Mouse (Mus musculus): ENCODE results near the gene Bmp2k.
"Not testable (repeated sequence)": the region's sequence is repeated elsewhere in the genome, so short reads cannot be mapped to it uniquely, and the experiment has no call there.

Gene Bmp2k

GRCm38 (mm10) chr5:97004178-97005030, 6.9 kb downstream of the Bmp2k start:
- DNase-seq = no peak

- no peak for DNase-seq
These were observed 8.4 kb downstream of the Bmp2k start for GRCm38 (mm10) chr5:97005891-97006290.

DNA sequence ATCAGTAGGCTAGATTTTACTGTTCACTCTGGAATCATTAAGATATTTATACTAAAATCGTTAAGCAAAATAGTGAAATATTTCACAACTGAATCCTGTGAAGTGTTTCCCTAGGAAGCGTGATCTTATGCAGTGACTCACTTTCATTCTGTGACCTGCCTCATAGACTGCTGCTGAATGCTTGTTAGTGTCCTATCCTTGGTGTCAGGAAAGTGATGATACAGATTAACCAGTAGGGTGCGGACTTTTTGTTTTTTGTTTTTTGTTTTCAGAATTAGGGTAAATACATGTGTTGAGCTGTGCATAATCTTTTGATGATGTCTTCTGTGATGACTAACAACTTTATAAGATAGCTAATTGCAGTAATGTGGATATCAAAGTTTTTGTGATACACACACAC, 9.4 kb downstream of the Bmp2k start:
- DNase-seq = no peak

DNA sequence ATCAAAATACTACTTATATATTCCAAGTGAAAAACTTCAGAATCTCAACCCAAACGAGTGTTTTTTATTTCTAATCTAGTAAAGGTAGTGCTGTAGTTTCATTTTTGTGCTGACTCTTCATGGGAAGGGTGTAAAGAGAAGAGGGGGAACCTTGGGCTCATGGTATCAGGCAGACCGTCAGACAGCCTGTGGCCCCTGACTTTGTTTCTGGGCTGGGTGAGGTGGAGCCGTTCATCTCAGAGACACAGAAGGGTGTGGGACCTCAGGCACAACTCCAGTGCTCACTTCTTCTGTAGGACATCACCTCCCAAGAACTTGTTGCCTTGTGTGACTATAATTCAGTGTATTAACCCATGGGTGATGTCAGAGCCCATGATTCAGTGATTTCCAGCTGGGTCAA, 10.0 kb downstream of the Bmp2k start:
- no peak for DNase-seq

DNA sequence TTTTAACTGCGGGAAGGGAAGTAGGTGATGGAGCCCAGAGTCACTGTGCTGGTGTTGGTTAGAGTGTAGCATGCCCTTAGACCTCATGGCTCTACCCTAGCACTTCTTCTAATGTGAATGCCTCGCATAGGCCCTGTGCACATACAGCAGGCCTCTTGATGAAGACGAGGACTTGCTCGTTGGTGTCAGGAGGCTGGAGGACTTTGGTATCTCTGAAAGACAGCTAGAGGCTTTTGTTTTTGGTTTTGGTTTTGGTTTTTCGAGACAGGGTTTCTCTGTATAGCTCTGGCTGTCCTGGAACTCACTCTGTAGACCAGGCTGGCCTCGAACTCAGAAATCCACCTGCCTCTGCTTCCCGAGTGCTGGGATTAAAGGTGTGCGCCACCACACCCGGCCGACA, 11.7 kb downstream of the Bmp2k start:
- not testable (repeated sequence) for DNase-seq

- no peak for DNase-seq
These were observed 12.3 kb downstream of the Bmp2k start for GRCm38 (mm10) chr5:97009601-97010335.

DNA sequence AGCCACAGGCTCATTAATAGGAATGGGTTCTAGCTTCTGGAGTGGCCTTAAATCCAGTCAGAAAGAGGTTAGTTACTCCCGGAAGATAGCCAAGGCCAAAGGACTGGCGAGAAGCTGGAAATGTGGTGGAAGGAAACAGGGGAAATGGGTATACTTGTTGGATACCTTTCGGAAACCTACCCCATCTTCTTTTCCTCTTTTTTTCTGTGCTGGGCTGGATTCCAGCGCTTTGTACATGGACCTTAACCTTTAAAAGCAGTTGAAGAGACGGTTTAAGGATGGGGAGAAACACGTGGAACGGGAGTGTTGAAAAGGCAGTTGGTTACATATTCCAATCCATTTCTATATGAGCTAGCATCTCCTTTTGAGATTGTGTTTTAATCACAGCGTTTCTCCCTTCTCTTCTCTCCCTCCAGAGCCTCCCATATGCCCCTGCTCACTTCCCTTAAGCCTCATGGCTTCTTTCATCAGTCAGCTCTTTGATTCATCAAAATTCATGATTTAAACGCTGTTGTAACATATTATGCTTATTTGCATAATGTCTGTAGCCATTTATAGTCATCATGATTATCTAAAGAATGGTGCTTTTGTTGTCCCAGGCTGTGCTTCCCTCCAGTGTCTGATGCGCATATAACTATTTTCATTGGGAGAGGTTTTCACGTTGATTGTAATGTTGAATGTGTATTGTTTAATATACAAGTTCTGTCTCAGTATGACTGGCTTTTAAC, 18.5 kb downstream of the Bmp2k start:
- DNase-seq = no peak

DNA sequence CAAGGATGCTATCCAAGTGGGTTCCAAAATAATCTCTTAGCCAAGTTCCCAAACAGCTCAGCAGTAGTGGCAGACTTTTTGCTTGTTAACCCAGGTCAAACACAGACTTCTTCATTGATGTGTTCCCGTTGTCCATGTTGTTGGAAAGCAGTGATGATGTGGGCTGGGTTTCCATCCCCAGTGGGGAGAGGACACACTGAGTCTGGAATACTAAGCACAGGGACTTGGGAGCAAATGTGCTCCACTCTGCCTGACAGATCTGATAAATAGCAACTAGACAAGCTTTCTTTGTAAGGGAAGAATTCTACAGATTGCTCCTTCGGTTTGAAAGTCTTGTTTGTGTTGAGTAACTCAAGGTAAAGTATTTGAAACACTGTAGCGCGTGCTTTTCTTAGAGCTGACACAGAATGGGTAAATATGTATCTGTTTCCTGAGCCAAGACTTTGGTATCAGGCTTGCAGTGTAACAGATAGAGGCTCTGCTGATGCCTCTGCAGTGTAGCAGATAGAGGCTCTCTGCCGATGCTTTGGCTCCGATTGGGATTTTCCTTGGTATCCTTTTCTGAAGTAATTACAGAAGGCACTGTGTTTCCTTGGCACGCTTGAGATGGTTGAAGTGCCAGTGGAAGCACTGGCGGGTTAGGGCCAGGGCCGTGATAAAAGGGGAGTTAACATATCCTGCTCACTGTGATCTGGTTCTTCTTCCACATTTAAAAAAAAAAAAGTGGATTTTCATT, 19.5 kb downstream of the Bmp2k start:
- no peak for DNase-seq

DNA sequence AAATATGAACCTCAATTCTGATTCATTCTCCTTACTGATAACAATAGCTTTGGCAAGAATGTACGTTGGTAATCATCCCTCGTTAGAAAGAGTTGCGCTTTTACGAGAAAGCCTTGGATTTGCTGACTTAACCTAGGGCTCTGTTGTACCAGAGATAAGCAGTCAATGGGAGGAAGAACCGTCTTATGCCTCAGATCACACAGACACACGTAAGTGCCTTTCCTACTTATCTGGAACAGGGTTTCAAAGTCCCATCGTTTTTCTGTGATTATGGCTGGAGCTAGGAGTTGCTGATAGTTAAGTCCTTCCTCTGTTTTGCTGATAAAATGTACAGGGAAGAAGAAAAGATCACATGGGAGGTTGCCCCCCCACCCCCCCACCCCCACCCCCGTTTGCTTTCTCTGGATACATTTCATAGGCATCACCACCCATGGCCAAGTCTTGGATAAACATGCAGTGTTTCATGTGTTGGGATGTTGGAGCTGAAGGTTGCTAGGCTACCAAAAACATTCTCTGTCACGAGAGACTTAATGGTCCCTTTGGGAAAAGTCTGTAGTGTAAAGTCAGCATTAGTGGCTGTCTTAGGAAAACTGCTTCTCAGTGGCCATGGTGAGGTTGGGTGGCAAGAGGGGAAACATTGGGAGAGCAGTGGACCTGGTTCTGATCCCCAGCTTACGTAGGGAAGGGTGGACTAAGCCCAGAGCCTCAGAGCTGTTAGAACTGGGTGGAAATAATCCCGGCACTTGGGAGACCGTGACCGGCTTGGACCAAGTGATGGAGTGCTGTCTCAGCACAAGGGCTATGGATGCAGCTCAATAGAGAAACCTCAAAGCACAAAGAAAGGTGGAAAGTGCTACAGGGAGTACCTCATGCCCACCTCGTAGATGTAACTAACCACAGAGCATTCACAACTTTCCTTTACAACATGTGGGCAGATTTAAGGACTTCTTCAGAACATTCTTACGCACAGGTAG, 25.1 kb downstream of the Bmp2k start:
- DNase-seq = no peak

- no peak for DNase-seq
These were observed 27.3 kb downstream of the Bmp2k start for GRCm38 (mm10) chr5:97024834-97025233.

DNA sequence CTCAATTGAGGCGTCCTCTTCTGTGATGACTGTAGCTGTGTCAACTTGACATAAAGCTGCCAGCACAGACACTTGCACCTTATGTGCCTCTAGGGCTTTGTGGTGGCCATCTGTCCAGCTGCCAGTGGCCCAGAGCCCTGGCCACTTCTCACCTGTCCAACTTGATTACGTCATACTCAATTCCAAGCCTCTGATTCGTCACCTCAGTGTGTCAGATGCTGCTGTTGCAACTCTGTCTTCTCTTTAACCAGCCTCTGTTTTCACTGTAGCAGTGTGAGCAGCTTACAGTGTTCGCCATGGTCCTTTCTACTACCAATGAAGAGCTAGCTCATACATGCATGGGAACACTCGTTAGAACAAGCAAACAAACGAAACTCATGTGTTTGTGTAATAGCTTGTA, 28.2 kb downstream of the Bmp2k start:
- DNase-seq = no peak

GRCm38 (mm10) chr5:97028004-97028403, 30.5 kb downstream of the Bmp2k start:
- no peak for DNase-seq

- not testable (repeated sequence) for DNase-seq
These were observed 31.4 kb downstream of the Bmp2k start for GRCm38 (mm10) chr5:97028840-97029239.

DNA sequence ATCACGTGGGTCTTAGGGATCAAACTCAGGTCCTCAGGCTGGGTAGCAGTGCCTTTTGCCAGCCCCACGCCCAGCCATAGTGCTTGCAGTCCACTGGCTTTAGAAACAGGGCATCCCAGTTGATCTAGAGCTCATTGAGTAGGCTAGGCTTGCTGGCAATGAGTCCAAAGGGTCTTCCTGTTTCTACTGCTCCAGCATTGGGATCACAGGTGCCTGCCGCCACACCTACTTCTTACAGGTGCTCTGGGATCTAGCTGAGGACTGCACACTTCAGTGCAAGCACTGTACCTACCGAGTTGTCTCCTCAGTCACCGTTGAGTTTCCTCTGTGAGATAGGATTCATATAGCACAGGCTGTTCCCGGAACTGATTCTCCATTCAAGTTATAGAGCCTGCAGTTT, 34.3 kb downstream of the Bmp2k start:
- no peak for DNase-seq

DNA sequence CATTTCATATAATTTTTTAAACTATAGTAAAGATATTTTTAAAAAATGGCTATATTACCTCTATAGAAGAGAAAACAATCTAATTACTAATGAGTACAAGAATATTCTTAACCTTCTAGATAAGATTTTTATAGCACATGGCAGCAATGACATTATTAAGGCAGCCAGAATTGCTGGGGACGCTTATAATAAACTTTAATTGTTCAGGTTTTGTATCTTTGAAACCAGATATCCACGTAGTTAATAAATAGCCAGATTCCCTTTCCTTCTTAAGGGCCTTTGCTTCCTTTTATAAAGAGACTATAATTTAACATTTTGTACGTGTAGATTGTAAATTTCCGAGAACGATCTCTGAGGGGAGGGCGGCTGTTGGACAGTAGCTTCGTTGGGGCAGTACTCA, 47.8 kb downstream of the Bmp2k start:
- no peak for DNase-seq

DNA sequence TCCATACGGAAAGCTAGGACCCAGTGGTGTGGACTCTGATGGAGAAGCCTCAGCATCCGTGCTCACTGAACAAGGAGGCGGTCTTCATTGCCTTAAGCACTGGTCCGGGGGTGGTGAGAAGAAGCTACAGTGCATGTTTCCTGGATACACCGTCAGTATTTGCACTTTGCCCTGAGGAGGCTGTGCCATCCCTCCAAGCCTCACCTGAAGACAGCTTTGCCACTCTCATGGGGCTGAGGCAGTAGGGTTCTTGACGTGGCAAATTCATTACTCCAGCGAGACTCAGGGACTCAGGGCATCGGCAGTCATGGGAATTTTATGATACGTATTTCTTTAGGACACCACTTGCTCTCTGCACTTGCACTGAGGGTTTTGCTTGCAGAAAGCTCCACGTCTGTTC, 49.2 kb downstream of the Bmp2k start:
- no peak for DNase-seq

DNA sequence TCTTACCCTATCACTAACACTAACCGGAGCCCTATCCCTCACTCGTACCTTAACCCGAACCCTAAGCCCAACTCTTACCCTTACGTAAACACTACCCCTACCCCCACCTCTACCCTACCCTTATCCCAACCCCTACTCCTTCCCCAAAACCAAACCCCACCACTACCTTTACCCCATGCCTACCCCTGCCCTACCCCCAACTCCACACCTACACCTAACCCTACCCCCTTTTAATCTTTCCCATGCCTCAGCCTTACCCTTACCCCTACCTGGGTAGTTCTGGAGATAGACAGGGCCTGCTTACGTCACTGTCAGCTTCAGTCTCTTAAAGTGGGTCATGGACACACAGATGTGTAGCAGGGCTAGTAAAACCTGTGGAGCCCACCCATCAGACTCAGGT, 51.4 kb downstream of the Bmp2k start:
- DNase-seq = no peak

- no peak for DNase-seq
These were observed 56.7 kb downstream of the Bmp2k start for GRCm38 (mm10) chr5:97054166-97054565.

GRCm38 (mm10) chr5:97054801-97055200, 57.3 kb downstream of the Bmp2k start:
- DNase-seq = no peak

DNA sequence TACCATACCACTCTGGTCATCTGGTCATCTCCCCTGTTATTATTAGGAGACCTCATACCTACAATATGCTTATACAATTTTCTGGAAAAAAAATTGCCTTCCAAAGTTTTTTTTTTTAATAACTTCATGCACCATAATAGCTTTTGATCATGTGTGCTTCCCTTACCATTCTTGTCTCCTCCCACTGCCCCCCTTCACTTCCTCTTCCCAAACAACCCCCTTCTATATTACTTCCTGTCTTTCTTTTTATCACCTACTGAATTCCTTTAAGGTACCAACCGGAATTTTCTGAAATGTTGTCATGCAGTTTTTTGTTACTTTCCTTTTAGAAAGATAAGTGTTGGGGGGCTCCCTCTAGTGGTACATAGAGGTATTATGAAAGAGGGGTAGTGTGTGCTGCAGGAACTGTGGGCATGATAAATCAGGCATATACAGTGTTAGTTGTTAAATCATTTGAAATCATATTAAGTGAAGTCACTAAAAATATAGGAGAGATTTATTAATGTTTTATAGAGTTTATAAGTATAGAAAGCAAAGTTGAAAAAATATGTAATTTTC, 58.1 kb downstream of the Bmp2k start:
- peak; percentile 54 for DNase-seq

GRCm38 (mm10) chr5:97056359-97056758, 58.9 kb downstream of the Bmp2k start:
- DNase-seq = no peak

All from kidney, postnatal 10 days (tissue).